Mouse (Mus musculus): ENCODE data around the gene Krtap19-2.

Krtap19-2 gene

DNA sequence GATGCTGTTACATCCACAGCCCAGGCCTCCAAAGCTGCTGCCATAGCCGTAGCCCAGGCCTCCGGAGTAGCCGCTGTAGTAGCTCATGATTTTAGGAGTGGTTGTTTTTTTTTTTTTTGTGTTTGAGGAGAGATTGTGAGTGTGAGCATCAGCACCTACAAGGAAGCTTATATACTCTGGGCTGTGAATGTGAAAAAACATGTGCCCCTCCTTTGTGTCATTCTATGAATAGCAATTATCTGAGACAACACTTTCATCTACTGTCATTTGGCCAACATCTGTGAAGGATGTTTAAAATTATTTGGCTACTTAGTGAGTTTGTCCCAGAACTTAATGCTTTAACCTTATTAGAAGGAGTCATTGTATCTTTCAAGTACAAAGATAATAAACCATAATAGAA is at the start of gene Krtap19-2:
Gene Krtap19-2, minus strand, starts transcription at position 101 of the 400 bp plus-strand sequence.
- DNase-seq (ENCODE audit: low read depth, low spot score) = no peak

- DNase-seq (ENCODE audit: low read depth, low spot score) = no peak
Observed at GRCm38 (mm10) chr16:88896357-88896756, 22.3 kb upstream of the Krtap19-2 start, which contains the start of gene Krtap19-5. Gene Krtap19-5, minus strand, starts transcription at chr16:88896457.

DNA sequence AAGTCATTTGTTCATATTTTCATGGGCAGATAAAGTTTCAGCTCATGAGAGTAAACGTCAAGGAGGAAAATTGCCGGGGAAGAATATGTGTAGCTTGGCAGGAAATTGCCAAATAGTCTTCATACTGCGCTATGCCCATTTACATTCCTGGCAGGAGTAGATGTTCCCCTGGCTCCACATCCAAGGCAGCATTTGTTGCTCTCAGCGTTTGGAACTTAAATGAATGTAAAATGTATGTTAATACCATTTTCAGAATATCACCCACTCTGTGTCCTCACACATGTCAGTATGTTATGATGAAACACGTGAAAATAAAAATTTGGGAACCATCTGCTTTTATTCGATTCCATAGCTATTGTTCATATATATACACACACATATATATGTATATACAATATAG is 12.8 kb upstream of the Krtap19-2 start:
- no peak for DNase-seq (ENCODE audit: low read depth, low spot score)

DNA sequence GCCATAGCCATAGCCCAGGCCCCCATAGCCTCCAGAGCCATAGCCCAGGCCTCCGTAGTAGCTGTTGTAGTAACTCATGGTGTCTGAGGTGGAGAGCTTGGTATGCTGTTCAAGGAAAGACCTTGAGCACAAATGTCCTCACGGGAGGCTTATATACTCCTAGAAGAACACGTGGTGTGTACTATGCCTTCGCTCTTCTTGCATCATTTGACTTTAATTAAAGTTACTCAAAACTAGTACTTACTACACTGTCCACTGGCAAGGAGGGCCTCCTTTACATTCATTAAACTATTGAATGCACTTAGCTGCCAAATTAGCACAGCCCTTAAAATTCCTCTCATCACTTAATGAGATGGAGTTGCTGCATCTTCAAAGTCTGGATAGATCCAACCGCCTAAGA is 10.9 kb upstream of the Krtap19-2 start, which contains the start of gene Krtap19-4:
Gene Krtap19-4, minus strand, starts transcription at position 101 of the 400 bp plus-strand sequence.
- no peak for DNase-seq (ENCODE audit: low read depth, low spot score)

DNA sequence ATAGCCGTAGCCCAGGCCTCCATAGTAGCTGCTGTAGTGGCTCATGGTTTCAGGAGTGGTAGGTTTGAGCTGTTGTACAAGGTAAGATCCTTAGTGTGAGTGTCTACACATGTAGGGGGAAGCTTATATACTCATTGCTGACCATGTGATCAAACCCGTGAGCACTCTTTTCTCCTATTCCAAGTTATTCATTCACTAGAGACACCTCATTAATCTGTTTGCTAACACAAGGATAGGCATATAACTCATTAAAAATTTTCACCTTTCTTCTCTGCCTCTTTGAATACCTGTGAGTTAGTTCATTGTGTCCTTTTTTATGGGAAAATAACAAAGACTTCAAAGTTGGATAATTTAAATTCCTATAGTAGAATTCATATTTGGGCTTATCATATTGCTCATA is 3.9 kb upstream of the Krtap19-2 start, which contains the start of gene Krtap19-3:
Gene Krtap19-3, minus strand, starts transcription at position 101 of the 400 bp plus-strand sequence.
- no peak for DNase-seq (ENCODE audit: low read depth, low spot score)

DNA sequence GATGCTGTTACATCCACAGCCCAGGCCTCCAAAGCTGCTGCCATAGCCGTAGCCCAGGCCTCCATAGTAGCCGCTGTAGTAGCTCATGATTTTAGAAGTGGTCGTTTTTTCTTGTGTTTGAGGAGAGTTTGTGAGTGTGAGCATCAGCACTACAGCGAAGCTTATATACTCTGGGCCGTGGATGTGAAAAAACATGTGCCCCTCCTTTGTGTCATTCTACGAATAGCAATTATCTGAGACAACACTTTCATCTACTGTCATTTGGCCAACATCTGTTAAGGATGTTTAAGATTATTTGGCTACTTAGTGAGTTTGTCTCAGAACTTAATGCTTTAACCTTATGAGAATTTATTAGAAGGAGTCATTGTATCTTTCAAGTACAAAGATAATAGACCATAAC is 4.8 kb downstream of the Krtap19-2 start, which contains the start of gene Krtap19-1:
Gene Krtap19-1, minus strand, starts transcription at position 101 of the 400 bp plus-strand sequence.
- no peak for DNase-seq (ENCODE audit: low read depth, low spot score)

DNA sequence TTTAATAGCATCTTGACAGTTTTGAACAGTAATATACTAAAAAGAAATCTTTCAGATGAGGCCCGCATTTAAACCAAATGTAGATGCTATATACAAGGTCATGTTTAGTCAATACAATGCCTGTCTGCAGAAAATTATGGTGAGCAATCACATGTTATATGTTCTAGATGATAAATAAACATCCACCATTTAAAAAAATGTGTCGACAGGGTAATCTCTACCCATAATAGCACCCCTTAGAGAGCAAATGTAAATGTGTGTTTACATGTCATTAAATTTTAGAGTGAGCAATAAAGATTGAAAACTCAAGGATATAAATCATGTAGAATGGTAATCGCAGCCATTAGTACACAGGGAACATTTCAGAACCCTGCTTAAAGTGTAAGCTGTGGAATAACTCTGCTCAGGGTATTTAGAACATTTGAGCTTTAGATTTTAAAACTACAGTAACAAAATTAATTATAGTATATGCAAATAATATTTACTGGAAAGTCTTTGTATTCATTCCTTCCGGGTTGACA is 9.1 kb downstream of the Krtap19-2 start:
- DNase-seq (ENCODE audit: low read depth, low spot score) = no peak

GRCm38 (mm10) chr16:88851450-88851849 is 22.6 kb downstream of the Krtap19-2 start:
- peak; percentile 48 for DNase-seq (ENCODE audit: low read depth, low spot score)

DNA sequence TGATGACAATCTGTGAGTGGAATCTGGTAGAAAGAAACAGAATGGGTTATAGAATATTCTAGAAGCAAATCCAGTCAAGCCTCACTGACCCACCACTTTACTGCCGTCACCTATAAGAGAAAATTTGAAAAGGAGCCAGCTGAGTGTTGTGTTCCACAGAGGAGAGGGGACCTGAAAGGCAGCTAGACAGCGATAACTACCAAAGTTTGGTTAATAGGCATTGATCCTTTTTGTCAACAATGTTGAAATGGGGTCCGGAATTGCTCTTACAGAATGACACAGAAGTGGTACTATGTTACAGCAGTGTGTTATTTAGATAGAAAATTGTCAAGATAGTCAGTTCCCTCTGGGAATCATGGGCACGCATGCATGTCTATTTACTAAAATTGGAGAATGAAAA is 25.5 kb downstream of the Krtap19-2 start:
- DNase-seq (ENCODE audit: low read depth, low spot score) = no peak

DNA sequence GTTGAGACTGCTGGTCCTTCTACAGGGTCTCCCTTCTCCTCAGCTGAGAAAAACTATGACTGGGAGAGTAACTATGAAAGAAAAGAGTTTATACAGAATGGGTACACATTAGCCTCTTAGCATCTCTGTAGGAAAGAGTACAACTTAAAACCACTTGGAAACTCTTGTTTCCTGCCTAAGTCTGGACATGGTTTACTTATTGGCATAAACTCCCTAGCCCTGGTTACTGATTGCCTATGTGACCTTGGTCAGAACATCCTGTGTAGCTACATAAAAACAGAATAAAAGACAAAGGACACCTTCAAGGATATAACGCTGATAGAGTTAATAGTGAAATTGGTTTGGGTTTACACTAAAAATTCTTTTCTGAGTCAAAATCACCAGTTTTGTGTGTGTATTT is 26.7 kb downstream of the Krtap19-2 start:
- DNase-seq (ENCODE audit: low read depth, low spot score) = no peak

DNA sequence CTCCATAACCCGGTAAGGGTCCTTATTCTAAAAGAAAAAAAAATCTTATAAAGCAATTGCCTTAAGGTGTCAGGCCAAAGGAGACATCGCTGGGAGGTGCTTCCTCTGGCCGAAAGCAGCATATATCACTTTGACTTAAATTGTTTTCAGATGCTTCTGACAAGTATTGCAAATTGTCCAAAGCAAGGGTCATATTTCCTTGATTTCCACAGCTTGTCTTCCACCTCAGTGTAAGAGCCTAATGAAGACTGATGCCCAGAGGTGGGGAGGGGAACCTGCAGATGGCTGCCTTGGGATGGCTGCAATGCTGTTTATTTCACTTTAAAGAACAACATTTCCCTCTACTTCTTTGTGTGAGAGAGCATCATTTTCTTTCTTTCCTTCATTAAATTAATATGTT is 47.1 kb downstream of the Krtap19-2 start:
- peak; percentile 60 for DNase-seq (ENCODE audit: low read depth, low spot score)

DNA sequence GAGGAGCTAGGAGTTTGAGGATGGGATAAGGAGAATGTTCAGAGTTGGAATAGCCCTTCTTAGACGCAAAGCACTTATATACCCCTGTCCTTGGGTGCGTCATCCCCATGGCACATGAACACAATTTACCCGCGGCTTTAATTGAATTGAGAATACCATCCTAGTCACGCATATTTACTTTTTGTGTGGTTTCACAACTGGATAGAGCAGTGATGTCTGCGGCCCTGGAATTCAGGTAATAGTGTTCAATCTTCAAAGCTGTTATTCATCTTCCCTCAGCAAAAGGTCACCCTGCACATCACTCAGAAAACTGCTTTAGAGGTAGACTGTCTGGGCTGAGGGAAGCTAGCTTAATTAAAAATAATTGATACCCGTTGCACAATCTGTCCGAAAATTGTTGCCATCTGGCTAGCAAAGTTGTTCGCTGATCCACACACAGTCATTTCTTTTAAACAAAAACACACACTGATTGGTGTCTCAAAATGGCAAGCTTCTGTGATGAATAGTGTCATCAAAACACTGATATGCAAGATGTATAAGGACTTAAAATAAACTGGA is 47.9 kb downstream of the Krtap19-2 start, which contains the start of gene Krtap14:
Gene Krtap14, minus strand, starts transcription at position 51 of the 558 bp plus-strand sequence.
- peak; percentile 10 for DNase-seq (ENCODE audit: low read depth, low spot score)

DNA sequence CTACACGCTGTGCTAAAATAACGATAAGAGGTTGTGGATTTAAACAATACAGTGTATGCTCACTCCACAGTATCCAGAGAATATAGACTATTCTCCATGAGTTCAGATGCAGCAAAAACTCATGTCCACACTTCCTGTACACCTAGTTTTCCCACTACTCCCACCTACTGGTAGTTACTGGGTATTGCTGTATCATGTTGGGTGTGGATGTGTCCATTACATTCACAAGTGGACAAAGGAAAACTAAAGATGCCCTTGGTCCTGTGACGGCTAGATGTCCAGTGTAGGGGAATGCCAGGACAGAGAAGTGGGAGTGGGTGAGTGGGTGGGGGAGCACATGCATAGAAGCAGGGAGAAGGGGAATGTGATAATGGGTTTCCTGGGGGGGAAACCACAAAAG is 50.3 kb downstream of the Krtap19-2 start:
- DNase-seq (ENCODE audit: low read depth, low spot score) = peak; percentile 61
